ENCODE assay signal across 8 mouse cellular contexts in the genomic region with DNA sequence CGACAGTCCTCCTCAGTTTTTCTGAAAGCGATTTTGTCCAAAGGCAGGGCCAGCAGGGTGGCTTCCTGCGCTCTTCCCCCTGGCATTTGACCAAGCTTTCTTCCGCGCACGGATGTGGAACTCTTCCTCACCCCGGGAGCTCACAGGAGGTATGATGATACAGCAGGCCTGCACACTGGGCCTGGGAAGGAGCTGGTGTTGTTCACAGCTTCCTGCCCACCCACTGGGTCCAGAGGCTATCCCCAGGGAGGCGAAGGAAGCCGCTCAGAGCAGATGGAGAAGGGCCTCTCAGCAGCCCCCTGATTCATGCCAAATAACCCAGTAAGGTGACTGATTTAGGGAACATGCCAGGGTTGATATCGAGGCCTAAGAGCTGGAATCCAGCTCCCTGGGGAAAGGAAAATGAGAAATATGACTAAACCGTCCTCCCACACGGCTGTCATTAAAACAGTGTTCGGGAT.
DNase-seq lines count a peak whose midpoint lies in the region; ATAC-seq and TF ChIP-seq lines count a peak whose summit lies in the region.

No protein-coding gene starts in this region.

- no peak overlapping the region for H3K4me3 ChIP-seq in midbrain, embryonic 10.5 days
- no peak overlapping the region for H3K4me3 ChIP-seq in midbrain, postnatal 0 days (ENCODE audit: low read depth, low read length)
- no peak overlapping the region for H3K4me3 ChIP-seq in cortical plate, adult 2 months (ENCODE audit: insufficient read depth, low read length)

- no peak overlapping the region for H3K4me2 ChIP-seq in midbrain, postnatal 0 days (ENCODE audit: low read depth, low read length, poor library complexity, severe bottlenecking)

- peak; percentile 13 for DNase-seq in adrenal gland, postnatal 14 days
- DNase-seq in adrenal gland, postnatal 4 days (ENCODE audit: low spot score in 2 of 2) = no peak
- peak; percentile 10 to 12 for DNase-seq in heart, postnatal 10 days
- no peak for DNase-seq in heart, adult 9 months (ENCODE audit: low spot score in 2 of 2)
- DNase-seq in midbrain, embryonic 10.5 days (ENCODE audit: low spot score) = no peak
- DNase-seq in midbrain, postnatal 0 days (ENCODE audit: low spot score) = no peak
- DNase-seq in embryo, embryonic 9.5 days (ENCODE audit: extremely low spot score) = no peak

- H3K27me3 ChIP-seq in midbrain, embryonic 10.5 days (ENCODE audit: low read depth, poor library complexity, severe bottlenecking) = peaks cover 16% of the 10 kb centered on the region; the same call in 1 of the 2 replicates
- H3K27me3 ChIP-seq in midbrain, postnatal 0 days (ENCODE audit: insufficient read depth, low read length) = no peaks in the 10 kb centered on the region

- no peak for ATAC-seq in midbrain, postnatal 0 days (ENCODE audit: low FRiP score)

- no peak overlapping the region for H3K9ac ChIP-seq in midbrain, postnatal 0 days (replicated peaks; ENCODE audit: low read length, poor library complexity, severe bottlenecking)

- H3K9me3 ChIP-seq in midbrain, embryonic 10.5 days (replicated peaks) = no peaks in the 10 kb centered on the region
- no peaks in the 10 kb centered on the region for H3K9me3 ChIP-seq in midbrain, postnatal 0 days (ENCODE audit: low read length)

- TF ChIP-seq CTCF in midbrain, postnatal 0 days (IDR thresholded peaks at IDR 0.05) = no peak
- no peak for TF ChIP-seq CTCF in cortical plate, adult 2 months (IDR thresholded peaks at IDR 0.05; ENCODE audit: extremely low read depth, insufficient read depth, low read length)

- WGBS in midbrain, embryonic 10.5 days = 50% methylated on average over 13 of the region's 13 CpGs
- 40% methylated on average over 13 of the region's 13 CpGs for WGBS in midbrain, postnatal 0 days

- intact Hi-C loops in heart, postnatal 10 days (cut with DNase I) = loop anchor here (5.0 kb wide), 1 partner anchor 94 kb away; the partner anchor contains the start of gene Kcnd3

- no peak for TF ChIP-seq POLR2A in cortical plate, adult 2 months (IDR thresholded peaks at IDR 0.05; ENCODE audit: extremely low read depth, insufficient read depth, low read length)

- H3K27ac ChIP-seq in midbrain, embryonic 10.5 days (replicated peaks) = peak overlapping the region; percentile 33; the same call in 1 of the 2 replicates
- no peak overlapping the region for H3K27ac ChIP-seq in midbrain, postnatal 0 days (ENCODE audit: low read depth, low read length)
- H3K27ac ChIP-seq in cortical plate, adult 2 months (ENCODE audit: insufficient read depth, low read length) = peak overlapping the region; percentile 70; the same call in 1 of the 2 replicates

- H3K36me3 ChIP-seq in midbrain, embryonic 10.5 days = no peaks in the 10 kb centered on the region
- H3K36me3 ChIP-seq in midbrain, postnatal 0 days (ENCODE audit: insufficient read depth, low read length) = no peaks in the 10 kb centered on the region

- H3K4me1 ChIP-seq in midbrain, embryonic 10.5 days = peaks cover 12% of the 10 kb centered on the region
- no peaks in the 10 kb centered on the region; the same call in 1 of the 2 replicates for H3K4me1 ChIP-seq in midbrain, postnatal 0 days (ENCODE audit: insufficient read depth, low read length)
- H3K4me1 ChIP-seq in cortical plate, adult 2 months (ENCODE audit: control insufficient read depth, insufficient read depth, low read length) = peaks cover 6% of the 10 kb centered on the region

Comparison
In these comparisons a context has a peak if more than half of its experiments do, and no peak if none do; other contexts are left out.
1. DNase-seq: peak in adrenal gland, postnatal 14 days (single experiment) and heart, postnatal 10 days (2 of 2); none in adrenal gland, postnatal 4 days (0 of 2), heart, adult 9 months (0 of 2), midbrain, embryonic 10.5 days (single experiment), midbrain, postnatal 0 days (single experiment) and embryo, embryonic 9.5 days (single experiment).